In genomic region chr15:31961963-31962362, GRCm38 (mm10) we compare ENCODE assay signal across 13 mouse cellular contexts.
A peak's percentile ranks its signal among the peaks of the same experiment; 100 is the strongest.
DNase-seq lines count a peak whose midpoint lies in the region; ATAC-seq and TF ChIP-seq lines count a peak whose summit lies in the region.
"Had no signal": no experiment of that assay in that cellular context is flagged by ENCODE, and none has a peak within 500 bp of the region (broad histone marks: within the 10 kb centered on the region; RNA-seq: fewer than 3 reads in every experiment).

No protein-coding gene starts in this region.

- ATAC-seq in heart, embryonic 11.5 days (replicated peaks; ENCODE audit: insufficient number of reproducible peaks, low FRiP score, low TSS enrichment): no peak
- ATAC-seq in midbrain, postnatal 0 days (ENCODE audit: low FRiP score): no peak
- no peak for ATAC-seq in midbrain, embryonic 11.5 days (ENCODE audit: low FRiP score)
- ATAC-seq: liver, embryonic 12.5 days had no signal

- H3K4me1 ChIP-seq in heart, embryonic 11.5 days (ENCODE audit: control insufficient read depth, insufficient read depth, low read length): no peaks in the 10 kb centered on the region
- no peaks in the 10 kb centered on the region for H3K4me1 ChIP-seq in midbrain, postnatal 0 days (ENCODE audit: insufficient read depth, low read length)
- no peaks in the 10 kb centered on the region for H3K4me1 ChIP-seq in midbrain, embryonic 11.5 days (ENCODE audit: control insufficient read depth, insufficient read depth, low read length)
- H3K4me1 ChIP-seq: embryonic facial prominence, embryonic 12.5 days; liver, embryonic 12.5 days had no signal

- H3K27ac ChIP-seq in heart, embryonic 11.5 days (ENCODE audit: low read depth, low read length): no peak overlapping the region
- H3K27ac ChIP-seq in midbrain, postnatal 0 days (ENCODE audit: low read depth, low read length): no peak overlapping the region
- H3K27ac ChIP-seq in midbrain, embryonic 11.5 days (ENCODE audit: low read depth, low read length): no peak overlapping the region
- H3K27ac ChIP-seq: embryonic facial prominence, embryonic 12.5 days; liver, embryonic 12.5 days had no signal

- 37% methylated on average over 2 of the region's 2 CpGs for WGBS in heart, embryonic 11.5 days (ENCODE audit: insufficient replicate concordance)
- WGBS in midbrain, postnatal 0 days: 63% methylated on average over 2 of the region's 2 CpGs
- 66% methylated on average over 2 of the region's 2 CpGs for WGBS in midbrain, embryonic 11.5 days

- intact Hi-C loops in left cerebral cortex, postnatal 36 days (cut with DNase I): no loop called here

- no peak overlapping the region for H3K4me2 ChIP-seq in heart, embryonic 11.5 days
- no peak overlapping the region for H3K4me2 ChIP-seq in midbrain, postnatal 0 days (ENCODE audit: low read depth, low read length, poor library complexity, severe bottlenecking)
- no peak overlapping the region for H3K4me2 ChIP-seq in midbrain, embryonic 11.5 days
- H3K4me2 ChIP-seq: embryonic facial prominence, embryonic 12.5 days; liver, embryonic 12.5 days had no signal

- no peaks in the 10 kb centered on the region for H3K36me3 ChIP-seq in heart, embryonic 11.5 days (ENCODE audit: control insufficient read depth, insufficient read depth, low read length)
- no peaks in the 10 kb centered on the region for H3K36me3 ChIP-seq in midbrain, postnatal 0 days (ENCODE audit: insufficient read depth, low read length)
- H3K36me3 ChIP-seq in midbrain, embryonic 11.5 days (ENCODE audit: control insufficient read depth, insufficient read depth, low read length): no peaks in the 10 kb centered on the region
- H3K36me3 ChIP-seq: embryonic facial prominence, embryonic 12.5 days; liver, embryonic 12.5 days had no signal

- DNase-seq in heart, adult 8-10 months (ENCODE audit: low spot score): peak; percentile 20
- peak; percentile 43 for DNase-seq in midbrain, postnatal 0 days (ENCODE audit: low spot score)
- no peak for DNase-seq in midbrain, embryonic 11.5 days (ENCODE audit: low spot score, missing footprints)
- peak; percentile 22 for DNase-seq in kidney, adult 9 months
- peak; percentile 36 for DNase-seq in lung, postnatal 14 days
- DNase-seq in left cerebral cortex, postnatal 36 days (ENCODE audit: low spot score in 2 of 2): no peak
- no peak for DNase-seq in embryo, embryonic 10 days (ENCODE audit: low spot score)
- DNase-seq: cerebellum, adult 2 months; right cerebral cortex, postnatal 25 days; thymus, postnatal 4 days had no signal

- H3K9me3 ChIP-seq in heart, embryonic 11.5 days (replicated peaks; ENCODE audit: control insufficient read depth, low read length): no peaks in the 10 kb centered on the region
- no peaks in the 10 kb centered on the region for H3K9me3 ChIP-seq in midbrain, postnatal 0 days (ENCODE audit: low read length)
- no peaks in the 10 kb centered on the region for H3K9me3 ChIP-seq in midbrain, embryonic 11.5 days (ENCODE audit: control insufficient read depth, low read length)
- H3K9me3 ChIP-seq: embryonic facial prominence, embryonic 12.5 days; liver, embryonic 12.5 days had no signal

- TF ChIP-seq CTCF in midbrain, postnatal 0 days (IDR thresholded peaks at IDR 0.05): no peak

- no peak overlapping the region for H3K9ac ChIP-seq in heart, embryonic 11.5 days (ENCODE audit: low read depth, low read length)
- no peak overlapping the region for H3K9ac ChIP-seq in midbrain, postnatal 0 days (replicated peaks; ENCODE audit: low read length, poor library complexity, severe bottlenecking)
- H3K9ac ChIP-seq in midbrain, embryonic 11.5 days (ENCODE audit: low read length): no peak overlapping the region
- H3K9ac ChIP-seq: embryonic facial prominence, embryonic 12.5 days; liver, embryonic 12.5 days had no signal

- H3K4me3 ChIP-seq in heart, embryonic 11.5 days (ENCODE audit: low read depth, low read length): no peak overlapping the region
- H3K4me3 ChIP-seq in midbrain, postnatal 0 days (ENCODE audit: low read depth, low read length): no peak overlapping the region
- H3K4me3 ChIP-seq in midbrain, embryonic 11.5 days (ENCODE audit: low read depth, low read length): no peak overlapping the region
- H3K4me3 ChIP-seq: embryonic facial prominence, embryonic 12.5 days; liver, embryonic 12.5 days had no signal

- H3K27me3 ChIP-seq in heart, embryonic 11.5 days (ENCODE audit: control insufficient read depth, insufficient read depth, low read length): no peaks in the 10 kb centered on the region
- no peaks in the 10 kb centered on the region for H3K27me3 ChIP-seq in midbrain, postnatal 0 days (ENCODE audit: insufficient read depth, low read length)
- no peaks in the 10 kb centered on the region for H3K27me3 ChIP-seq in midbrain, embryonic 11.5 days (ENCODE audit: control insufficient read depth, insufficient read depth, low read length)
- H3K27me3 ChIP-seq: embryonic facial prominence, embryonic 12.5 days; liver, embryonic 12.5 days had no signal

Comparison
In these comparisons a context has a peak if more than half of its experiments do, and no peak if none do; other contexts are left out.
1. DNase-seq: peak in heart, adult 8-10 months (single experiment), midbrain, postnatal 0 days (single experiment), kidney, adult 9 months (single experiment) and lung, postnatal 14 days (single experiment); none in midbrain, embryonic 11.5 days (single experiment), left cerebral cortex, postnatal 36 days (0 of 2) and embryo, embryonic 10 days (single experiment).